Mouse (Mus musculus) lung, adult 2 months (tissue): Measurements from ENCODE around the gene Ttf2.

ENCODE experiments used
- CTCF ChIP-seq: fragments of 200-500 bp; IDR thresholded peaks from 2 replicates; pipeline ENCODE4 v1.5.1; 2011; ENCODE audit warnings: mild to moderate bottlenecking, low read length, control low read depth; ENCODE audit not compliant: insufficient read depth
- POLR2A ChIP-seq: fragments of 200-500 bp; IDR thresholded peaks from 2 replicates; pipeline ENCODE4 v1.6.1; 2011; ENCODE audit warnings: low read depth, mild to moderate bottlenecking, control low read depth, low read length, borderline replicate concordance; ENCODE audit errors: extremely low read depth

DNA sequence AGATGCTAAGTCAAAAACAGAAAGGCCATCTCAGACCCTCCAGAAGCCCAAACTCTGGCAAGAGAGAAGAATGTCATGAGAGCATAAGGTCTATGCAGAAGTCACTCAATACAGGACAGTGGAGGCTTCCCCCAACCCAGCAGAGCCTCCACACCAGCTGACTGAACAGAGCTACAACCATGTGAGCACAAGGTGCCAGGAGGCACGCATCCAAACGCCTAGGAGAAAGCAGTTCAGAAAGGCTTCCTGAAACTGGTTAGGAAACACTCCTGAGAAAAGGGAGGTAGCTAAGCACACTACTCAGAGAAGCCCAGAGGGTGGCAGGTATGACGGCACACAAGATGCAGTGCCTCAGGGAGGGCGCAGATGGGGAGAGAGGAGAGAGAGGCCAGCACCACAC, 17.9 kb downstream of the Ttf2 start:
- TF ChIP-seq POLR2A (no peak), CTCF (no peak)
